Mouse (Mus musculus) C2C12 (cell line): ENCODE data around the gene Krt83.
"Not testable (repeated sequence)": the region's sequence is repeated elsewhere in the genome, so short reads cannot be mapped to it uniquely, and the experiment has no call there.

ENCODE experiments used
- CEBPB ChIP-seq: IDR thresholded peaks from one replicate; pipeline ENCODE4 v1.6.1; 2011; ENCODE audit warnings: low read depth, mild to moderate bottlenecking, control low read depth, moderate library complexity
- CTCF ChIP-seq: IDR thresholded peaks from one replicate; pipeline ENCODE4 v1.5.1; 2011; ENCODE audit not compliant: control insufficient read depth, insufficient read depth, insufficient read length
- FOSL1 ChIP-seq: IDR thresholded peaks from one replicate; pipeline ENCODE4 v1.8.0; 2011; ENCODE audit warnings: mild to moderate bottlenecking, low read length; ENCODE audit not compliant: poor library complexity, insufficient read depth, severe bottlenecking
- MAX ChIP-seq: IDR thresholded peaks from one replicate; pipeline ENCODE4 v1.6.1; 2011; ENCODE audit warnings: mild to moderate bottlenecking, control low read depth
- MYOD1 ChIP-seq: IDR thresholded peaks from one replicate; pipeline ENCODE4 v1.6.1; 2011; ENCODE audit warnings: low read depth; ENCODE audit not compliant: control insufficient read depth, insufficient read length
- MYOG ChIP-seq: IDR thresholded peaks from one replicate; pipeline ENCODE4 v1.6.1; 2011; ENCODE audit not compliant: control insufficient read depth, insufficient read length; ENCODE audit errors: extremely low read depth
- USF1 ChIP-seq: IDR thresholded peaks from one replicate; pipeline ENCODE4 v1.6.1; 2011; ENCODE audit warnings: low read depth, mild to moderate bottlenecking, control low read depth, moderate library complexity

GRCm38 (mm10) chr15:101517161-101517560 lies 25.8 kb upstream of the Krt83 start, which contains the start of gene Gm49425:
- TF ChIP-seq CTCF, MYOD1, MAX, CEBPB, USF1, FOSL1, MYOG: not testable (repeated sequence)
